Mouse (Mus musculus) kidney, adult 2 months (tissue): ENCODE measurements around the gene Hs1bp3.

Source experiments
- CTCF ChIP-seq: fragments of 200-500 bp; conservative IDR thresholded peaks from 2 replicates; pipeline ENCODE4 v1.5.1; 2011; ENCODE audit warnings: low read depth, mild to moderate bottlenecking, control low read depth, low read length, moderate library complexity, mixed read lengths; ENCODE audit not compliant: insufficient read depth, insufficient read length
- POLR2A ChIP-seq: fragments of 200-500 bp; IDR thresholded peaks from one replicate; pipeline ENCODE4 v1.6.1; 2011; ENCODE audit warnings: low read depth, low read length, control low read depth

- TF ChIP-seq CTCF (no peak), POLR2A (no peak)
These were observed 64.9 kb downstream of the Hs1bp3 start for GRCm38 (mm10) chr12:8377955-8378620.
